Mouse (Mus musculus) ES-Bruce4 (cell line): ENCODE data around the gene Dnase1l2. TPM values are rescaled to one million over a fixed set of nuclear protein-coding genes. Genes with fewer than 3 reads are reported as not detected.

ENCODE experiments used
- H3K27ac ChIP-seq: 2 replicates; pipeline ENCODE4 v1.5.1; 2012; ENCODE audit warnings: low read length, inconsistent platforms; ENCODE audit not compliant: insufficient read depth
- H3K27me3 ChIP-seq: 2 replicates; pipeline ENCODE4 v1.6.1; 2012; ENCODE audit warnings: mild to moderate bottlenecking, low read length, inconsistent platforms; ENCODE audit not compliant: control insufficient read depth, poor library complexity, insufficient read depth, severe bottlenecking
- H3K36me3 ChIP-seq: 2 replicates; pipeline ENCODE4 v1.6.1; 2012; ENCODE audit warnings: inconsistent platforms, mild to moderate bottlenecking, low read length, moderate library complexity; ENCODE audit not compliant: control insufficient read depth, poor library complexity, insufficient read depth, severe bottlenecking
- H3K4me1 ChIP-seq: one replicate; pipeline ENCODE4 v1.8.1; 2011; ENCODE audit warnings: low read length; ENCODE audit not compliant: control insufficient read depth, insufficient read depth
- H3K4me3 ChIP-seq: 2 replicates; pipeline ENCODE4 v1.5.1; 2011; ENCODE audit warnings: low read depth, mild to moderate bottlenecking, low read length
- H3K9ac ChIP-seq: 2 replicates; pipeline ENCODE4 v1.6.1; 2012; ENCODE audit warnings: low read depth, mild to moderate bottlenecking, inconsistent platforms; ENCODE audit not compliant: poor library complexity, severe bottlenecking
- H3K9me3 ChIP-seq: replicated peaks from 2 replicates; pipeline ENCODE4 v1.6.1; 2012; ENCODE audit warnings: mild to moderate bottlenecking, low read length, inconsistent platforms; ENCODE audit not compliant: control insufficient read depth, poor library complexity, insufficient read depth, severe bottlenecking
- CTCF ChIP-seq: IDR thresholded peaks from one replicate; pipeline ENCODE4 v1.8.1; 2011; ENCODE audit warnings: low read depth, low read length
- EP300 ChIP-seq: IDR thresholded peaks from 2 replicates; pipeline ENCODE4 v1.6.1; 2011; ENCODE audit warnings: low read depth, low read length; ENCODE audit not compliant: insufficient read depth
- POLR2A ChIP-seq: IDR thresholded peaks from one replicate; pipeline ENCODE4 v1.8.1; 2011; ENCODE audit warnings: low read length; ENCODE audit not compliant: insufficient read depth
- polyA plus RNA-seq: library from polyadenylated mRNA; stranded (reverse); fragments of >200 nt; gene quantifications from 2 replicates; pipeline ENCODE4 v1.2.4, GENCODE M21; 2011; ENCODE audit warnings: low read depth; ENCODE audit not compliant: missing spikeins, insufficient read depth, insufficient read length

The Dnase1l2 gene
- polyA plus RNA-seq, 1 experiment = 0.42 TPM

GRCm38 (mm10) chr17:24485090-24485860 lies 42.4 kb upstream of the Dnase1l2 start:
- H3K4me1 ChIP-seq = no peaks in the 10 kb centered on the region
- no peak overlapping the region for H3K4me3 ChIP-seq
- no peak overlapping the region for H3K9ac ChIP-seq
- no peak overlapping the region for H3K27ac ChIP-seq
- no peaks in the 10 kb centered on the region for H3K27me3 ChIP-seq
- H3K9me3 ChIP-seq = no peaks in the 10 kb centered on the region
- H3K36me3 ChIP-seq = no peaks in the 10 kb centered on the region
- TF ChIP-seq EP300 (no peak), POLR2A (no peak), CTCF (no peak)

- Histone ChIP-seq H3K27me3 (no peaks in the 10 kb centered on the region), H3K36me3 (no peaks in the 10 kb centered on the region), H3K4me1 (peaks cover 1% of the 10 kb centered on the region), H3K9me3 (no peaks in the 10 kb centered on the region), H3K9ac (no peak overlapping the region), H3K4me3 (no peak overlapping the region), H3K27ac (no peak overlapping the region)
- no peak for TF ChIP-seq EP300
- no peak for TF ChIP-seq POLR2A
- TF ChIP-seq CTCF = no peak
Observed at GRCm38 (mm10) chr17:24483495-24483894, 40.6 kb upstream of the Dnase1l2 start.

GRCm38 (mm10) chr17:24481027-24481815 lies 38.3 kb upstream of the Dnase1l2 start:
- 0 out of 2 replicates have a peak overlapping the region, but pooled peaks have one; percentile 26 for H3K27ac ChIP-seq
- no peak overlapping the region for H3K9ac ChIP-seq
- no peaks in the 10 kb centered on the region for H3K9me3 ChIP-seq
- TF ChIP-seq EP300 (no peak), POLR2A (no peak), CTCF (no peak)
- no peak overlapping the region for H3K4me3 ChIP-seq
- H3K4me1 ChIP-seq = peaks cover 1% of the 10 kb centered on the region
- H3K36me3 ChIP-seq = 0 out of 2 replicates have a peak, but pooled peaks cover 5% of the 10 kb centered on the region
- no peaks in the 10 kb centered on the region for H3K27me3 ChIP-seq

- no peaks in the 10 kb centered on the region for H3K9me3 ChIP-seq
- no peak overlapping the region for H3K4me3 ChIP-seq
- H3K27ac ChIP-seq = 0 out of 2 replicates have a peak overlapping the region, but pooled peaks have one; percentile 17
- H3K27me3 ChIP-seq = no peaks in the 10 kb centered on the region
- H3K4me1 ChIP-seq = peaks cover 1% of the 10 kb centered on the region
- peaks cover 5% of the 10 kb centered on the region; the same call in 1 of the 2 replicates for H3K36me3 ChIP-seq
- H3K9ac ChIP-seq = peak overlapping the region; percentile 27; the same call in 1 of the 2 replicates
- no peak for TF ChIP-seq POLR2A
- no peak for TF ChIP-seq EP300
- peak; percentile 59 for TF ChIP-seq CTCF
Observed at GRCm38 (mm10) chr17:24480201-24480826, 37.4 kb upstream of the Dnase1l2 start.

- Histone ChIP-seq H3K9me3 (no peaks in the 10 kb centered on the region), H3K36me3 (peaks cover 5% of the 10 kb centered on the region; the same call in 1 of the 2 replicates), H3K4me3 (no peak overlapping the region; the same call in 1 of the 2 replicates), H3K9ac (peak overlapping the region; percentile 70), H3K27ac (no peak overlapping the region), H3K4me1 (peaks cover 1% of the 10 kb centered on the region), H3K27me3 (no peaks in the 10 kb centered on the region)
- TF ChIP-seq POLR2A = no peak
- no peak for TF ChIP-seq CTCF
- TF ChIP-seq EP300 = no peak
Observed at GRCm38 (mm10) chr17:24479431-24479830, 36.5 kb upstream of the Dnase1l2 start.
